Mouse (Mus musculus): ENCODE measurements at regions not wholly inside any gene's neighbourhood (a gene's known extent, or its start where the extent isn't known, plus 50 kb on each side); places are given as distances from the start of the nearest gene placed in this dataset.

GRCm38 (mm10) chr16:71944846-71945245 lies 363.3 kb upstream of the Robo1 start:
- no peak for DNase-seq (ENCODE audit: low spot score in 2 of 2)

GRCm38 (mm10) chr16:71952879-71953406 lies 355.2 kb upstream of the Robo1 start:
- no peak for DNase-seq (ENCODE audit: low spot score in 2 of 2)

- DNase-seq (ENCODE audit: low spot score in 2 of 2): no peak
Observed at GRCm38 (mm10) chr16:71963579-71963978, 344.5 kb upstream of the Robo1 start.

- no peak for DNase-seq (ENCODE audit: low spot score in 2 of 2)
Observed at GRCm38 (mm10) chr16:71973811-71974210, 334.3 kb upstream of the Robo1 start.

GRCm38 (mm10) chr16:71997634-71998278 lies 310.4 kb upstream of the Robo1 start:
- peak in 1 of 2 experiments; percentile 64 for DNase-seq (ENCODE audit: low spot score in 2 of 2)

GRCm38 (mm10) chr16:72027404-72028215 lies 280.5 kb upstream of the Robo1 start:
- DNase-seq (ENCODE audit: low spot score in 2 of 2): peak; percentile 47 to 54

GRCm38 (mm10) chr16:72028216-72028610 lies 279.9 kb upstream of the Robo1 start:
- DNase-seq (ENCODE audit: low spot score in 2 of 2): no peak

- DNase-seq (ENCODE audit: low spot score in 2 of 2): peak; percentile 39 to 49
Observed at GRCm38 (mm10) chr16:72028798-72029197, 279.3 kb upstream of the Robo1 start.

- no peak for DNase-seq (ENCODE audit: low spot score in 2 of 2)
Observed at GRCm38 (mm10) chr16:72029273-72029672, 278.8 kb upstream of the Robo1 start.

- DNase-seq (ENCODE audit: low spot score in 2 of 2): no peak
Observed at GRCm38 (mm10) chr16:72068254-72068653, 239.9 kb upstream of the Robo1 start.

GRCm38 (mm10) chr16:72069581-72069980 lies 238.5 kb upstream of the Robo1 start:
- no peak for DNase-seq (ENCODE audit: low spot score in 2 of 2)

- no peak for DNase-seq (ENCODE audit: low spot score in 2 of 2)
Observed at GRCm38 (mm10) chr16:72071756-72072471, 236.2 kb upstream of the Robo1 start.

GRCm38 (mm10) chr16:72085181-72085580 lies 222.9 kb upstream of the Robo1 start:
- DNase-seq (ENCODE audit: low spot score in 2 of 2): no peak

- DNase-seq (ENCODE audit: low spot score in 2 of 2): peak; percentile 19 to 26
Observed at GRCm38 (mm10) chr16:72088053-72088452, 220.1 kb upstream of the Robo1 start.

- DNase-seq (ENCODE audit: low spot score in 2 of 2): peak; percentile 43 to 58
Observed at GRCm38 (mm10) chr16:72088916-72089315, 219.2 kb upstream of the Robo1 start.
